Mouse (Mus musculus): ENCODE results near the gene Map3k14. TPM values are rescaled to one million over a fixed set of nuclear protein-coding genes. Genes with fewer than 3 reads are reported as not detected.

Gene Map3k14
- total RNA-seq, 2 experiments from 2014 or later: 3.7 to 3.8 TPM

DNA sequence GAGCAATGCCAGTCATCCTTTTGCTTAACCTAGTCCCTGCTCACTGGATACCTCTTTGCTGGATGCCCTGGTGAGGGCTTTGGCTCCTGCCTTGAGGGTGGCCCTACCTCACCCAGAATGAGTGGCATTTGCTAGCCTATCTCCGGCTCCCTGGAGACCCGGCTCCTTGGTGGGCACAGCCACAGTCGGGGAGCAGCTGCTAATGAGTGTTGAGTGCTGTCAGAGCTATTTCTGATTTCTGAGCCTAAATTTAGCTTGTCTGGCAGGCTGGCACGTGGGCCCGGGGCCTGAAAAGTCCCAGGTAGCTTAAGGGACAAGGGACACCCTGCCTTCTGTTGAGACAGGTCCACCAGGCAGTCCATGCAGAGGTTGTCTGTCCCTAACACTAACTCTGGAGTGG is 90.1 kb downstream of the Map3k14 start:
- DNase-seq (ENCODE audit: low spot score in 2 of 2): no peak

DNA sequence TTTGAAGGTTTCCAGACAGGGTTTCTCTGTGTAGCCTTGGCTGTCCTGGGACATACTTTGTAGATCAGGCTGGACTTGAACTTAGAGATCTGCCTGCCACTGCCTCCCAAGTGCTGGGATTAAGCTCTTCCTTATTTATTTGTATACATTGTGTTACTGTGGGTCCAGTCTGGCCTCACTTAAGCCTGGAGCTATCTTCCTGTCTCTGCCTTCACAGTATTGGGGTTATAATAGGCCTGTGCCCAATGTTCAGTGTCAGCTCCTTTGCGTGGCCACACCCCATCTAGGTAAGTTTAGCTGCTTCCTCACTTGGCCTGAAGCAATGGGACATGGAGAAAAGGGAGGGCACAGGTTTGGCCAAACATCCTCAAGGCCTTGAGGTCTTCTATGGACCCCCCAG is 90.8 kb downstream of the Map3k14 start:
- DNase-seq (ENCODE audit: low spot score in 2 of 2): no peak

DNA sequence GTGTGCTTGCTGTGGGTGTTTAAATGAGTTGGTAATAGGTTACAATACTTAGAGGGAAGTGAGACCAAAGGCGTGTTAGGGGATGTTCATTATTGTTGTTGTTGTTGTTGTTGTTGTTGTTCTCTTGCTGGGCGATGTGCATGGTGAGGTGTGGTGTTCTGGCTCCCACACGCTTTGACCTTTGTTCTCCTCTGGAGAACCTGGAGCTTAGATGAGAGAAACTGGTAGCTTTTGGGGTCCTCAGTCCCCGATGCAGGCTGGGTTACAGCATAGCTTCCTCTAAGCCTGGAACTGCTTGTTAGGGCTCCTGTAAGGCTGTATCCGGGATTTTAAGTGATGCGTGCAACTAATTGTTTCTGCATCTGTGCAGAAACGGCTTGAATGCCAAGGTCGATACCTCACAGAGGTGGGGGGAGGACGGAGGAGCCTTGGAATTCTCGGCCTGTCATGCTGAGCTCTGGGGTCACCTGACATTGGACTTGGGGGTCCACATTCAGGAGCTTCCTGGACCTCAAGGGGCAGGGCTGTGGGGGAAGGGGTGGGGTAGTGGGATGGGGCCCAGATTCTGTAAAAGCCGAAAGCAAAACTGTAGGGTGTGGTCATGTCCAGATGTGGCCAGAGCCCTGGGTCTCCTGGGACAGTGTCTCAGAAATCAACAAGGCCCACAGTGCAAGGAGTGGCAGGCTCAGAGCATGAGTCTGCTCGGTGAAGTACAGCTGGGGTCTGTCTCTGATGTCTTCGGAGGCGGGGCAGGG is 91.4 kb downstream of the Map3k14 start:
- no peak for DNase-seq (ENCODE audit: low spot score in 2 of 2)

DNA sequence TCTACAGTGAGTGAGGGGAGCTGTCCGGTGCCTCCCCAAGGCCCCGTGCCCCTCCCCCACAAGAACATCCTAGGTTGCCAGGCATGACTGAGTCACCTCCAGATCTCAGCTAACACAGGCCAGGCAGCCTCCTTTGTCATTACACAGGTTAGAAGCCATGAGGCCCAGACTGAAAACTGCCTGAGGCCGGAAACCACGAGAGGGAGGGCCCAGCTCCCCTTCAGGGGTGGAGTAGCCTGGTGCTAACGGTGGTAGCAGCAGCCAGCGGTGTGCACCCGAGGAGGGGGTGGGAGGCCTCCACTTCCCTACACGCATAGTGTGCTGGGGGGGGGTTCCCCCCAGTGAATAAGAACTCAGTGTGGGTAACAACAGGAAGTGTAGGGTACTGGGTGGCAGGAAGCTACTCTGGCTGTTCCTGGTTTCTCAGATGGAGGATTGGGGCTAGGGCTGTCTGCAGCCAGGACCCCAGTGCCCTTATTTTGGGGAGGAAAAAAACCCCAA is 92.3 kb downstream of the Map3k14 start:
- no peak for DNase-seq (ENCODE audit: low spot score in 2 of 2)

DNA sequence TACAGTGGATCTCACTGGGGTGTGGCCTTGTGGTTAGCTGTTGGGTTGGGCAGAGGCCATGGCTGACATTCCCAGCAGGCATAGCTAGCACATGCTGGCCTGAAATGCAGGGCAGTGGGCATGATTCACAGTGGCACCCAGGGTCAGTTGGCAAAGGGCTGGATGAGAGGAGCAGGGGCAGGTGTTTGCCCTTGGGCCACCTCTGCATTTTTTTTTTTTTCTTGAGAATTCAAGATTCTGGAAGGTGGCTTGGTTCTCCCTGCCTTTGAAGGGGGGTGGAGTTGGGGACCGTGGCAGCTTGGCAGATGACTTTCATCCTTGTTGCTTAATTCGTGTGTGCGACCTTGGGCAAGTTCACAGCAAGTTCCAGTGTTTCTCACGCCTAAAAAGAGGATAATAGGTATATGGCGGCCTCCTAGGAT is 92.8 kb downstream of the Map3k14 start:
- DNase-seq (ENCODE audit: low spot score in 2 of 2): no peak

DNA sequence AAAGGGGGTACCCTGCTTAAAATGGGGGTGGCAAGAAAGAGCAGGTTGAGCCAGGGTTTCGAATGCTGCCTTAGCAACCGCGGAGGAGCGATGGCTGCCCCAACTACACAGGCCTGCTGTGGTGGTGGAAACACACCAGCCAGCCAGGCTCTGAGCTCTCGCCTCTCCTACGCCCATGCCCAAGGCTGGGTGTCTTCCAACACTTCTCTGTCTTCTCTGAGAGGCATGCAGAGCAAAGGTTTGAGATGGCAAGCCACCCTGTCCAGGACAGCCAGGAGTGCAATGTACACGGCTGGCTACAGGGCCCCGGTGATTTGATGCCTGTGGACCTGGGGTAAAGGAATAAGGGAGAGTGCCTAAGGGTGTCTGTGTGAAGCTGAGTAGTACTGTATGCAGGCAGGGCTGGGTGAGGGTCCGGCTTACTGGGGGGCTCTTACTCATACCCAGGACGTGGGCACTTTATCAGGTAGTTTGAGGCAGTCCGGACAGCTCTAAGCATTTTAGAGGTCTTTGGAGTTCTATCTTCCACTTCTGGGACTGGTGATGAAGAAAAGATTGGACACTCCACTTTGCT is 93.4 kb downstream of the Map3k14 start:
- DNase-seq (ENCODE audit: low spot score in 2 of 2): no peak

DNA sequence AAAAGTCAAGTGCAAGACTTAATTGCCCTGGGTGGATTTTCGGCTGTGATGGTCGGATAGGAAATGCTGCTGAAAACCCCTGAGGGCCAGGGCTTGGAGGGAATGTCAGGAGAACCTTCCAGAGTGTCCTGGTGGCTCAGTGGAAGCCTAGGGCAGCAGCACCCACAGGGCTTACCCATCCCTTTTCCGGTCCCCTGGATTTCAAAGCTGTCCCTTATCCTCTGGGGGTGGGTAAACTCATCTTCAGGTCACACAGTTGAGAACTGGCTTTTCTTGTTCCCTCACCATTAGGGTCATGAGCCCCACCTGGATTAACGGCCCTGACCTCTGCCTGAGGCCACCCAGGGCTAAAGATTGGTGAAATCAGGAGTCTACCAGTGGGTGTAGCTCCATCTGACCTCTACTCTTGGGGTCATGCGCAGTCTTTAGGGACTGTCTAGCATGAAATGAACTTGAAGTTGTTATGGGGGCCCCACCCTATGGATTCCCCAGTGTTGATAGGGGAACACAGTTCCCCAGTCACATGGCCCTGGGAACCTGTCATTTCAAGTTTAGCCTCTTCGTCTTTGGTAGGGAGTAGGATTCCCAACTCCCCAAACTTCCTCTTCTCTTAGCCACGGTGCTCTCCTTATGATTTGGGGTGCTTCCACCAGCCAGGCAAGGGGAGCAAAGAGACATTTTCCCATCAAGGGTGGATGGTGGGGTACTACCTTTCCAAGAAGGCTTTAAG is 94.1 kb downstream of the Map3k14 start:
- DNase-seq (ENCODE audit: low spot score in 2 of 2): no peak

DNA sequence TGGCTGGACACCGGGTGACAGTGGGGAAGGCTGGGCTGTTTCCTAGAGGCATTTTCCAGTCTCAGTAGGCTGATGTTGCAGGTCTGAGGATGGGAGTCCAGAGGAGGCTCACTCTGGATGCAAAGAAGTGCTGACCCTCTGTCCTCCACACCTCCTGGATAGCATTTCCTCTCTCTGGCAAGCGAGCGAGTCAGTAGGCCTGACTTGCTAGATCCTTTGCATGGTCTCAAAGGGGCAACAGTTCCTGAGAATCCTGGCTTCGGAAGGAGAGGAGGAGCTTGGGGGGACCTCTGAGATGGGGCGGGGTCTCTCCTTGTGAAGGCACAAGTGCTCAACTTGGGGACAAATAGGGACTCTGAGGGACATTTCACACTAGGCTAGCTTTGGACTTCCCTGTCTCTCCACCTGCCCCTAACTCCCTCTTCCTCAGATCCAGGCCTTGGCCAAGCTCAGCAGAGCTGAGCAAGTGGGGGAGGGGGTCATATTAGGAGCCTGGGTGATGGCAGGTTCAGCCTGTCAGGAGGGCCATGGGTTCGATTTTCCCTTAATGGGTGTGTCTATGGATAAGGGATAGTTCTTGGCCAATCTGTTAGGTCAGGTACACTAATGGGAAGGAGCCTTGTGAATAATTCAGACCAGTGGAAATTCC is 94.8 kb downstream of the Map3k14 start:
- DNase-seq (ENCODE audit: low spot score in 2 of 2): no peak

DNA sequence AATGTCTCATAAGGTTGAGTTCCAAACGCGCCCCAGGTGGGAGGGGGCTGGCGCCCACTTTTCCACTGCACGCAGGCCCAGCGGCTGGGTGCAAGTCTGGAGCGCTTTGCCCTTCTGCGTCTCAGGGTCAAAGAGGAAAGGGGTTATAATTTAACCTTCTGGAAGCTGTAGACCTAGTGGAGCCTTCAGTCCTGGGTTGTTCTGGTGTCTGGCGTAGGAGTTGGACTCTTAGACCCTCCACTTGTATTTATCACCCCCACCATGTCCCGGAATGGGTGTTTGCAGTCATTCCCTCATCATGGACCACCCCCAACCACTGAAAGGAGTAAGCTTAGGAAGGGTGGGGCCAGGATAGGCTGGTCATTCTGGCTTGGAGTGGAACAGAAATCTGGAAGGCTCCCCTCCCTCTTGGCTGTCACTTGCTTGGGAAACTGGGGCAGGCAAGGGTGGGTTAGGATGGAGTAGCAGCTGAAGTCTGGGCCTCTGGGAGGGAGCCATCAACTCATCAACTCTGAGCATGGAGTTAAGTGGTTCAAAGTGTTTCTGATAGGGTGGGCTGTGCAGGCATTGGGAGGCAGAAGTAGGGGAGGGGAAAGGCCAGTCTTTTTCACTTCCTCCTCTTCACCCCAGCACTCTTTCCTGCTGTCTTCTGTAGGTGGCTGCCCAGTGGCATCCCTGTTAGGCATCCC is 95.4 kb downstream of the Map3k14 start:
- DNase-seq (ENCODE audit: low spot score in 2 of 2): no peak

DNA sequence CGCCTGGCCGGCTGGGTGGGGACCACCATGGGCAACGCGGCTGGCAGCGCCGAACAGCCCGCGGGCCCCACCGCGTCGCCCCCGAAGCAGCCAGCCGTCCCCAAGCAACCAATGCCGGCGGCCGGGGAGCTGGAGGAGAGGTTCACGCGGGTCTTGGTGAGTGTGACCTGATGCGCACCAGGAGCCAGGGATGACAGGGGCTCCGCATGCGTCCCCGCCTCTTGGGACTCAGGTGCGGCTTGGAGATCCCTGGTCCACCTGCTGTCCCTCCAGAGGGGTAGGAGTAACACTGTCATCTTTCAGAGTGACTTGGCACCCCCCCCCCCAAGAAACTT is 96.0 kb downstream of the Map3k14 start:
- no peak for DNase-seq (ENCODE audit: low spot score in 2 of 2)

DNA sequence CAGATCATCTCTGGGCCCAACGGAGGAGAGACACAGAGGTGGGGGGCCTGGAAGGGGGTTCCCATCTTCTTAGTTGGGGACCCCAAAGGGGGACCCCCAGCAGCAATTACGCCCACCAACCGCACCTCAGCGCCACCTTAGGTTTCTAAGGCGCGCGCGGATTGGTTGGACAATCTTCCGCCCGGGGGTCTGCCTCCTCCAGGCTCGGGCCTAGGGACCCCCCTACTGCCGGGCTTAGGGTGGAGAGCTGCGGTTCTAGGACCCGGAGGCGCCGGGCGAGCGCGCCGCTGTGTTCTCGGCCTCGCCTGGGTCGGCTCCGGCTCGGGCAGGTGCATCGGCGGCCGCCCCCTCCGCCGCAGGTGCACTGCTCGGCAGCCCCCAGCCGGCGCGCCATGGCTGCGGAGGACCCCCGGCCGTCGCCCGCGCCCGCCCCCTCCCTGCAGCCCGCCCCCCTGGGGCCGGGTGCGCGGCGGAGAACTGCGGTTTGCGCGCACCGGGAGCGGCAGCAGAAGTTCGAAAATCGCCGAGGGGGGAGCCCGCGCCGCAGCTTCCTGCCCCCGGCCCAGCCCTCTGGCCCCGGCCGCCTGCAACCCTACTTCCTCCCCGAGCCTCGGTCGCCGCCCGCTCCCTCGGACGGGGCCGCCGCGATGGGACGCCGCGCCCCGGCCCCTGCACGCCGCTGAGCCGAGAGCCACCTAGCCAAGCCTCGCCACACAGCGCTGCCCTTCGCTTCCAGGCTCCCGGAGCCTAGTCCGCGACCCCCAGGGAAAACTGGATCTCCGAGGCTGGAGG is 96.6 kb downstream of the Map3k14 start, which contains the start of gene Fmnl1:
TSS of gene Fmnl1 (plus strand) at position 614 of the 792 bp plus-strand sequence.
- peak; percentile 64 to 67 for DNase-seq (ENCODE audit: low spot score in 2 of 2)

DNA sequence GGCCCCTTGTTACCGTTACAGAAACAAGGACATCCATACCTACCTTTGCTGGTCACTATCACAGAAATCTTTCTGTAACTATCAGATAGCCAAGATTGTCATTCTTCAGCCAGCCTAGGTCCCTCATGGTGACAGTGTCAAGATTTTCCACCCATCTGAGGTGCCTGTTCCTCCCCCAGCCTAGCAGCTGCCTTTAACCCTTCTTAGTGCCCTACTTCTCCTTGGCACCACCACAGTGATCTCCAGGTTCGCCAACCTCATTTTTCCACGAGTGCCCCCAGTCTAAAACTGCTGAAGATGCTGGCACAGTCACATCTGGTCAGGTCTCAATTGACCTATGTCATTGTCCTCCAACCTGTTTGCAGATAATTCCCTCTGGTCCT is 97.2 kb downstream of the Map3k14 start:
- DNase-seq (ENCODE audit: low spot score in 2 of 2): no peak

Other genes with a start within 250 kb of the Map3k14 start
- 10 to 100 TPM; 79.7 to 87.3 TPM for gene Nmt1, start 239.3 kb downstream of the Map3k14 start, total RNA-seq (2021)
- 100 to 1,000 TPM; 117 to 118 TPM for gene Dcakd, start 239.1 kb downstream of the Map3k14 start, total RNA-seq (2021)
- gene Plcd3, start 165.8 kb downstream of the Map3k14 start, total RNA-seq (2021): 10 to 100 TPM; 13.4 to 13.7 TPM
- gene Acbd4, start 165.8 kb downstream of the Map3k14 start, total RNA-seq (2021): 10 to 100 TPM; 63.1 to 66.1 TPM
- gene Hexim1, start 151.2 kb downstream of the Map3k14 start, total RNA-seq (2021): 10 to 100 TPM; 38.0 to 38.7 TPM
- 10 to 100 TPM; 14.4 to 16.9 TPM for gene Hexim2, start 135.0 kb downstream of the Map3k14 start, total RNA-seq (2021)
- gene Fmnl1, start 96.4 kb downstream of the Map3k14 start, total RNA-seq (2021): 10 to 100 TPM; 83.4 to 87.0 TPM
- 1 to 10 TPM; 1.8 TPM for gene 1700023F06Rik, start 58.9 kb downstream of the Map3k14 start, total RNA-seq (2021)
- 1 to 10 TPM; 1.3 to 1.4 TPM for gene Spata32, start 49.0 kb downstream of the Map3k14 start, total RNA-seq (2021)
- 1 to 10 TPM; 8.7 to 9.3 TPM for gene Arhgap27, start 96.2 kb upstream of the Map3k14 start, total RNA-seq (2021)
- gene Plekhm1, start 145.2 kb upstream of the Map3k14 start, total RNA-seq (2021): 10 to 100 TPM; 15.0 TPM
- gene Lrrc37a, start 237.1 kb upstream of the Map3k14 start, total RNA-seq (2021): not detected